ENCODE assay signal across 25 mouse cellular contexts in the genomic region with DNA sequence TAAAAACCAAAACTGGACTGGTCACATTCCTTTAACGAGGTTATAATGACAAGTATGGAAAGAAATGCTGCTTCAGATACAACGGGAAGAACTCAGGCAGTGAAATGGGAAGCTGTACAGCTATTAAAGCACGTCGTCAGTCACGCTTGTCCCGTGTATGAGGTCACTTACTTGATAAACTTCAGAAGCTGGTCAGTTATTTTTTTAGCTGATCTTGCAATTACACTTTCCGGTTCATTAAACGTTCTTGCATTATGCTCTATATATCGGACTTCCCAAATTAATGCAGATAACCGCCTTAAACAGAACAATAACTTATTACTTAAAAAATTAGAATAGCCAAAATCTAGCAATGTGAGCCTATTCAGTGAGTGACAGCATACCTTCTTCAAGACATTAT.
"Had no signal": no experiment of that assay in that cellular context is flagged by ENCODE, and none has a peak within 500 bp of the region (broad histone marks: within the 10 kb centered on the region; RNA-seq: fewer than 3 reads in every experiment).

No protein-coding gene starts in this region.

- H3K9ac ChIP-seq: embryonic facial prominence, embryonic 12.5 days; embryonic facial prominence, embryonic 13.5 days; embryonic facial prominence, embryonic 15.5 days; forebrain, embryonic 12.5 days; forebrain, embryonic 13.5 days; forebrain, embryonic 15.5 days; forebrain, postnatal 0 days had no signal

- DNase-seq: cerebellum, adult 9-11 months; cerebellum, postnatal 10 days; cerebellum, postnatal 14 days; cerebellum, postnatal 25 days; cerebellum, postnatal 36 days; embryo, embryonic 11 days; forebrain, postnatal 0 days; gastrocnemius, adult 2 months; gastrocnemius, postnatal 10 days; gastrocnemius, postnatal 14 days; gastrocnemius, postnatal 25 days; gastrocnemius, postnatal 36 days; heart, adult 11 months; heart, adult 18-20 months; heart, adult 2 months had no signal

- H3K27me3 ChIP-seq: embryonic facial prominence, embryonic 12.5 days; embryonic facial prominence, embryonic 13.5 days; embryonic facial prominence, embryonic 15.5 days; forebrain, embryonic 12.5 days; forebrain, embryonic 13.5 days; forebrain, embryonic 15.5 days had no signal

- H3K27ac ChIP-seq: embryonic facial prominence, embryonic 10.5 days; embryonic facial prominence, embryonic 12.5 days; embryonic facial prominence, embryonic 13.5 days; embryonic facial prominence, embryonic 15.5 days; forebrain, embryonic 10.5 days; forebrain, embryonic 12.5 days; forebrain, embryonic 13.5 days; forebrain, embryonic 15.5 days; gastrocnemius, adult 2 months; heart, adult 2 months; heart, embryonic 10.5 days had no signal

- H3K4me1 ChIP-seq: embryonic facial prominence, embryonic 10.5 days; embryonic facial prominence, embryonic 12.5 days; embryonic facial prominence, embryonic 13.5 days; embryonic facial prominence, embryonic 15.5 days; forebrain, embryonic 10.5 days; forebrain, embryonic 12.5 days; forebrain, embryonic 13.5 days; forebrain, embryonic 15.5 days; heart, embryonic 10.5 days had no signal

- H3K4me3 ChIP-seq: embryonic facial prominence, embryonic 10.5 days; embryonic facial prominence, embryonic 12.5 days; embryonic facial prominence, embryonic 13.5 days; embryonic facial prominence, embryonic 15.5 days; erythroblast, embryonic 14.5 days; forebrain, embryonic 10.5 days; forebrain, embryonic 12.5 days; forebrain, embryonic 13.5 days; forebrain, embryonic 15.5 days; gastrocnemius, adult 2 months; heart, adult 2 months; heart, embryonic 10.5 days had no signal

- H3K9me3 ChIP-seq: embryonic facial prominence, embryonic 10.5 days; embryonic facial prominence, embryonic 12.5 days; embryonic facial prominence, embryonic 13.5 days; embryonic facial prominence, embryonic 15.5 days; forebrain, embryonic 10.5 days; forebrain, embryonic 12.5 days; forebrain, embryonic 13.5 days; forebrain, embryonic 15.5 days; heart, embryonic 10.5 days had no signal

- H3K4me2 ChIP-seq: embryonic facial prominence, embryonic 12.5 days; embryonic facial prominence, embryonic 13.5 days; embryonic facial prominence, embryonic 15.5 days; forebrain, embryonic 12.5 days; forebrain, embryonic 13.5 days; forebrain, embryonic 15.5 days had no signal
